Mouse (Mus musculus): Measurements from ENCODE around the gene Lzts3. TPM values are rescaled to one million over a fixed set of nuclear protein-coding genes. Genes with fewer than 3 reads are reported as not detected.

The Lzts3 gene
- polyA plus RNA-seq, 1 experiment from 2014 or later = 3.7 TPM

DNA sequence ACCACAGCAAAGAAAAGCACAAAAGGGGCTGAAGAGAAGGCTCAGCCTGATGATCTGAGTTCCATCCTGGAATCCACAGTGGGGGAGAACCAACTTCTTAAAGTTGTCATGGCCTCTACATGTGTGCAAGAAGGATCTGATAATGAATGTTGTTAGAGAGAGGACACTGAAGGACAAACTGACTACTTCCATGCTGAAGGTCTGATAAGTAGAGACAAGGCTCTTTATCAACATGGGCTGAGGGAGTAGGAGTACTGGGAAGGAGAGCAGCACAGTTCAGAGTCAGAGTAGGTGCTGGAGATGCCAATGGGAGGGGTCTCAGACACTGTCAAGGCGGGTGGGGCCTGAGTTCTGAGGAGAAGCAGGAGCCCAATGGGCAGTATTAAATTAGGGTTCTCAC is 47.0 kb downstream of the Lzts3 start:
- no peaks in the 10 kb centered on the region for H3K9me3 ChIP-seq (ENCODE audit: control insufficient read depth, low read length)
- H3K4me2 ChIP-seq (replicated peaks; ENCODE audit: low read depth, low read length) = no peak overlapping the region
- ATAC-seq (ENCODE audit: low FRiP score, low TSS enrichment) = no peak
- H3K27ac ChIP-seq (ENCODE audit: low read depth, low read length) = no peak overlapping the region
- H3K27me3 ChIP-seq (ENCODE audit: control insufficient read depth, insufficient read depth, low read length) = no peaks in the 10 kb centered on the region
- peaks cover 59% of the 10 kb centered on the region for H3K36me3 ChIP-seq (ENCODE audit: control insufficient read depth, insufficient read depth, low read length)
- no peaks in the 10 kb centered on the region for H3K4me1 ChIP-seq (ENCODE audit: control insufficient read depth, insufficient read depth, low read length)
- no peak overlapping the region for H3K4me3 ChIP-seq (ENCODE audit: low read length)
- WGBS = 86% methylated on average over 1 of the region's 1 CpGs
- H3K9ac ChIP-seq (ENCODE audit: low read depth, low read length) = no peak overlapping the region

DNA sequence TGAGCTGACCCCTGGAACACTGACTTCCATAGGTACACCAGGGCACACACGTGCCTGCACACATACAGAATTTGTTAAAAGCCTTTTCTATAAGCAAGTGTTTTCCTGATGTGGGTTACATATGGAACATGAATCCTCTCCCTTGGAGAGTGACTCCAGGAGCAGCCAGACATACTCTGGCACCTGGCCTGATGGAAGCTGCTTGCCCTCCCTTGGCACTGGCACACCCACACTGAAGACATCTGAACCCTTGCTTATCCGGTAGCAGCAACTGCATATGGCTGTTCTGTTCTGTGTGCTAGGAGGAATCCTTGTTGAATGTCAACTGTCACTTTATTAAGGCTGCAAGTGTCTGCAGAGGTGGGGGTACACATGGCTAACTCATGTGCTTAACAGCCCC is 51.6 kb downstream of the Lzts3 start:
- Histone ChIP-seq H3K27ac (ENCODE audit: low read depth, low read length) (no peak overlapping the region), H3K9ac (ENCODE audit: low read depth, low read length) (no peak overlapping the region), H3K4me1 (ENCODE audit: control insufficient read depth, insufficient read depth, low read length) (no peaks in the 10 kb centered on the region), H3K36me3 (ENCODE audit: control insufficient read depth, insufficient read depth, low read length) (peaks cover 30% of the 10 kb centered on the region), H3K4me3 (ENCODE audit: low read length) (no peak overlapping the region), H3K4me2 (replicated peaks; ENCODE audit: low read depth, low read length) (no peak overlapping the region), H3K27me3 (ENCODE audit: control insufficient read depth, insufficient read depth, low read length) (no peaks in the 10 kb centered on the region), H3K9me3 (ENCODE audit: control insufficient read depth, low read length) (no peaks in the 10 kb centered on the region)
- WGBS = 90% methylated on average over 2 of the region's 2 CpGs
- ATAC-seq (ENCODE audit: low FRiP score, low TSS enrichment) = no peak

DNA sequence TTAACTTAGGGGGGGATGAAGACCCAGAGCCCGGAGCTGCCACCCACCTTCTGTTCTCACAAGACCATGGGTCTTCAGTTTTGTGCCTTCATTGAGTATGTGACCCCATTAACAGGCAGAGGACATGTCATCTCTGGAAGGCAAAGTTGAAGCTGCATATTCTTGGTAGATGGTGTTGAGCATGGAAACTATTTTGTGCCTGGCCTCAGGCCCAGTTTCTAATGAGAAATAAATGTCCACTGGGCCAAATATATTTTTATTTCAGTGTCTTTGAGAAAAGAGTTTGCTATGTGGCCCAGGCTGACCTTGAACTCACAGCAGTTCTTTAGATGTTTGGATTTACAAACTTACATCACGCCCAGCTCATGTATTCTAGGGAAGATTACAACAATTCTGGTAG is 52.8 kb downstream of the Lzts3 start:
- H3K4me2 ChIP-seq (replicated peaks; ENCODE audit: low read depth, low read length) = no peak overlapping the region
- no peak for ATAC-seq (ENCODE audit: low FRiP score, low TSS enrichment)
- H3K9ac ChIP-seq (ENCODE audit: low read depth, low read length) = no peak overlapping the region
- H3K27me3 ChIP-seq (ENCODE audit: control insufficient read depth, insufficient read depth, low read length) = no peaks in the 10 kb centered on the region
- 91% methylated on average over 2 of the region's 2 CpGs for WGBS
- no peaks in the 10 kb centered on the region for H3K4me1 ChIP-seq (ENCODE audit: control insufficient read depth, insufficient read depth, low read length)
- no peaks in the 10 kb centered on the region for H3K9me3 ChIP-seq (ENCODE audit: control insufficient read depth, low read length)
- H3K4me3 ChIP-seq (ENCODE audit: low read length) = no peak overlapping the region
- no peak overlapping the region for H3K27ac ChIP-seq (ENCODE audit: low read depth, low read length)
- peaks cover 20% of the 10 kb centered on the region for H3K36me3 ChIP-seq (ENCODE audit: control insufficient read depth, insufficient read depth, low read length)

DNA sequence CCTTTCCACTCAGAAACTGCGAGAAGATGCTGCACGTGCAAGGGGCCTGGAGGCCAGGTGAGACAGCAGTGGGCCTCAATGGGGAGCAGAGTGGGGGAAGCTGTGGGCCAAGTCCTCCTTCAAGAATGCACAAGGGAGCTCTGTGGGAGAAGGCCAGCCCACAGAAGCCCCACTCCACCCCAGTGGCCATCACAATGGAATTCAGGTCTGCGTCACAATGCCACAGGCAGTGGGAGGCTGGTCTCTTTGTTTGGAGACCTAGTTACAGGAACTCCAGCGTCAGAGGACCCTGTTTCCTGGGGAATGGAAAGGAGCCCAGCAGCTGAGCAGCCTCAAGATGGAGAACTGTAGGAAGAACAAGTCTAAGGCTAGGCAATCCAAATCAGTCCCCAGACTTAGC is 53.4 kb downstream of the Lzts3 start:
- Histone ChIP-seq H3K4me1 (ENCODE audit: control insufficient read depth, insufficient read depth, low read length) (no peaks in the 10 kb centered on the region), H3K4me2 (replicated peaks; ENCODE audit: low read depth, low read length) (no peak overlapping the region), H3K9ac (ENCODE audit: low read depth, low read length) (no peak overlapping the region), H3K27me3 (ENCODE audit: control insufficient read depth, insufficient read depth, low read length) (no peaks in the 10 kb centered on the region), H3K36me3 (ENCODE audit: control insufficient read depth, insufficient read depth, low read length) (peaks cover 17% of the 10 kb centered on the region), H3K9me3 (ENCODE audit: control insufficient read depth, low read length) (no peaks in the 10 kb centered on the region), H3K4me3 (ENCODE audit: low read length) (no peak overlapping the region), H3K27ac (ENCODE audit: low read depth, low read length) (no peak overlapping the region)
- 70% methylated on average over 4 of the region's 4 CpGs for WGBS
- ATAC-seq (ENCODE audit: low FRiP score, low TSS enrichment) = no peak

DNA sequence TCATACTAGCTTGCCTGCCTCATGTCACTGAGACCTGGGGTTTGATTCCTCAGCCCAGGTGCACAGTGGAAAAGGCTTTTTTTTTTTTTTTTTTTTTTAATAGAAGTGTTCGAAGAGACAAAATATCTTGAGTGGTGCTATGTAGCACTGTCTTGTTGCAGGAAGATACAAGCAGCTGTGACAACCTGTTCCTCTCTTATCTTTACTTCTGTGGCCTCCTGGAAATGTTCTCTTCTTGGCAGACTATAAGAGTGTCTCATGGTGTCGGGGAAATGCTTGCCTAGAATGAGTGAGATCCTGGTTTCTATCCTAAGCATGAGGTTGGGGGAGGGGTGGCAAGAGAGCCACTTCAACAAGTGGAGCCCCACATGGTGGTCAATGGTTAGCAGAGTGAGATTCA is 54.2 kb downstream of the Lzts3 start:
- Histone ChIP-seq H3K9ac (ENCODE audit: low read depth, low read length) (no peak overlapping the region), H3K4me1 (ENCODE audit: control insufficient read depth, insufficient read depth, low read length) (no peaks in the 10 kb centered on the region), H3K4me3 (ENCODE audit: low read length) (no peak overlapping the region), H3K4me2 (replicated peaks; ENCODE audit: low read depth, low read length) (no peak overlapping the region), H3K27ac (ENCODE audit: low read depth, low read length) (no peak overlapping the region), H3K27me3 (ENCODE audit: control insufficient read depth, insufficient read depth, low read length) (no peaks in the 10 kb centered on the region), H3K36me3 (ENCODE audit: control insufficient read depth, insufficient read depth, low read length) (peaks cover 17% of the 10 kb centered on the region), H3K9me3 (ENCODE audit: control insufficient read depth, low read length) (no peaks in the 10 kb centered on the region)
- no peak for ATAC-seq (ENCODE audit: low FRiP score, low TSS enrichment)
- WGBS = 91% methylated on average over 2 of the region's 2 CpGs

DNA sequence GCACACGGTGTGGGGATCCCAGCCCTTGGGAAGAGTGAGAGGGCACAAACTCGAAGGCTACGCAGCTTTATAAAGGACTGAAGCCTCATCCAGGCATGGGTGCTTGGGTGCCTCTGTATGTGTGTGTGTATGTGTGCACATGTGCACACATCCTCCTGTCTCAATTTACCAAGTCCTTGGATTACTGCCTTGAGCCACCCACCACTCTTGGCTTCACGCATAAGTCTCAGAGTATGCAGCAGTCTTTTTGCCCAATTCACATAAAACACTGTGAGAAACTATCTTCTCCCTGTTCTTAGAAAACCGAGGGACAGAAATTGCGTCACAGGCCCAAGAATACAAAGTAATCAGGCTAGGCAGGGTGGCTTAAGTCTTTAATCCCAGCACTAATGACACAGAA is 56.6 kb downstream of the Lzts3 start:
- Histone ChIP-seq H3K27ac (ENCODE audit: low read depth, low read length) (no peak overlapping the region), H3K4me3 (ENCODE audit: low read length) (no peak overlapping the region), H3K27me3 (ENCODE audit: control insufficient read depth, insufficient read depth, low read length) (peaks cover 20% of the 10 kb centered on the region), H3K4me2 (replicated peaks; ENCODE audit: low read depth, low read length) (no peak overlapping the region), H3K9ac (ENCODE audit: low read depth, low read length) (no peak overlapping the region), H3K36me3 (ENCODE audit: control insufficient read depth, insufficient read depth, low read length) (peaks cover 10% of the 10 kb centered on the region; the same call in 1 of the 2 replicates), H3K9me3 (ENCODE audit: control insufficient read depth, low read length) (no peaks in the 10 kb centered on the region), H3K4me1 (ENCODE audit: control insufficient read depth, insufficient read depth, low read length) (0 out of 2 replicates have a peak, but pooled peaks cover under 1% of the 10 kb centered on the region)
- no peak for ATAC-seq (ENCODE audit: low FRiP score, low TSS enrichment)
- 87% methylated on average over 6 of the region's 6 CpGs for WGBS

DNA sequence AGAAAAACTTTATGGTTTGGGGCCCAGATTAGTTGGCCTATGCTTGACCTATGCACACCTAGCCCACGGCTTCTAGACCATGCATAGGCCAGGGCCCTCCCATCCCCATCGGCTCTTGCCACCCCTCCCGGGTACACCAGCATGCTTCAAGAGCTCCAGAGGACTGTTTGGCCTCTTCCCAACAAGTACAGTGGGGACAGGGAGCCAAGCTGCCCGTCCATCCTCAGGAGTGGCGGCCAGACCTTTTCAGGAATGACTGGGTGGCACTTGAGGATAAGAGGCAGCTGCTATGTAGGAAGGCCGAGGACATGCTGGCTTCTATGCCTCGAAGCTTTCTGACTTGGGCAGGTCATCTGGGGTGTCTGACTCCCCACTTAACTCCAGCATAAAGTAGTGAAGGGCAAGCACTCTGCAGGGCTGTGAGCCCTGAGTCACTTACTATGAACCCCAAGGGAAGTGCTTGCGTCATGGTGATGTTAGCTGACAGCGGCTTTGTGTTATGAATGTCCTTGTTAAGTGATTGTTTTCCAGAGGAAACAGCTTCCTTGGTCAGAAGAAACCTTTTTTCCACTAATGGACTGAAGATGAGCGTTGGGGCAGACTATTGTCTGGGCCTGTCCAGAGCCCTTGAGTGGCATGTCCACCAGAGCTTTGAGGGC is 58.6 kb downstream of the Lzts3 start:
- H3K4me1 ChIP-seq (ENCODE audit: control insufficient read depth, insufficient read depth, low read length) = peaks cover 9% of the 10 kb centered on the region; the same call in 1 of the 2 replicates
- no peak for ATAC-seq (ENCODE audit: low FRiP score, low TSS enrichment)
- H3K4me2 ChIP-seq (replicated peaks; ENCODE audit: low read depth, low read length) = no peak overlapping the region
- no peak overlapping the region for H3K27ac ChIP-seq (ENCODE audit: low read depth, low read length)
- no peaks in the 10 kb centered on the region for H3K36me3 ChIP-seq (ENCODE audit: control insufficient read depth, insufficient read depth, low read length)
- H3K9me3 ChIP-seq (ENCODE audit: control insufficient read depth, low read length) = no peaks in the 10 kb centered on the region
- peaks cover 40% of the 10 kb centered on the region for H3K27me3 ChIP-seq (ENCODE audit: control insufficient read depth, insufficient read depth, low read length)
- no peak overlapping the region for H3K4me3 ChIP-seq (ENCODE audit: low read length)
- WGBS = 77% methylated on average over 10 of the region's 10 CpGs
- no peak overlapping the region for H3K9ac ChIP-seq (ENCODE audit: low read depth, low read length)

Other genes starting within 250 kb of the Lzts3 start
- 51.6 and 63.8 TPM in 2 replicates for gene Cpxm1, start 245.2 kb downstream of the Lzts3 start, polyA plus RNA-seq (2014; fragmentation: Nextera tagmentation; extraction: Ambion mirVana)
- gene Gm28372, start 237.6 kb downstream of the Lzts3 start, polyA plus RNA-seq (2014; fragmentation: Nextera tagmentation; extraction: Ambion mirVana) = not detected in 2 replicates
- gene 1700020A23Rik, start 237.5 kb downstream of the Lzts3 start, polyA plus RNA-seq (2014; fragmentation: Nextera tagmentation; extraction: Ambion mirVana) = 0.40 TPM in 1 of 2 replicates, not detected in the other
- not detected in 2 replicates for gene Tmem239, start 236.3 kb downstream of the Lzts3 start, polyA plus RNA-seq (2014; fragmentation: Nextera tagmentation; extraction: Ambion mirVana)
- gene Vps16, start 218.5 kb downstream of the Lzts3 start, polyA plus RNA-seq (2014; fragmentation: Nextera tagmentation; extraction: Ambion mirVana) = 72.3 and 79.2 TPM in 2 replicates
- gene Pced1a, start 218.1 kb downstream of the Lzts3 start, polyA plus RNA-seq (2014; fragmentation: Nextera tagmentation; extraction: Ambion mirVana) = 13.0 and 15.0 TPM in 2 replicates
- gene Ptpra, start 192.5 kb downstream of the Lzts3 start, polyA plus RNA-seq (2014; fragmentation: Nextera tagmentation; extraction: Ambion mirVana) = 64.3 and 107 TPM in 2 replicates
- 99.1 and 111 TPM in 2 replicates for gene Mrps26, start 79.1 kb downstream of the Lzts3 start, polyA plus RNA-seq (2014; fragmentation: Nextera tagmentation; extraction: Ambion mirVana)
- gene Oxt, start 66.6 kb downstream of the Lzts3 start, polyA plus RNA-seq (2014; fragmentation: Nextera tagmentation; extraction: Ambion mirVana) = not detected in 2 replicates
- not detected in 2 replicates for gene Avp, start 60.2 kb downstream of the Lzts3 start, polyA plus RNA-seq (2014; fragmentation: Nextera tagmentation; extraction: Ambion mirVana)
- gene Fastkd5, start 12.8 kb downstream of the Lzts3 start, polyA plus RNA-seq (2014; fragmentation: Nextera tagmentation; extraction: Ambion mirVana) = 9.8 and 22.5 TPM in 2 replicates
- gene Ubox5, start 12.8 kb downstream of the Lzts3 start, polyA plus RNA-seq (2014; fragmentation: Nextera tagmentation; extraction: Ambion mirVana) = 13.0 and 16.2 TPM in 2 replicates
- 53.5 and 55.2 TPM in 2 replicates for gene Ddrgk1, start 21.9 kb upstream of the Lzts3 start, polyA plus RNA-seq (2014; fragmentation: Nextera tagmentation; extraction: Ambion mirVana)
- gene Itpa, start 24.8 kb upstream of the Lzts3 start, polyA plus RNA-seq (2014; fragmentation: Nextera tagmentation; extraction: Ambion mirVana) = 120 and 121 TPM in 2 replicates
- gene Slc4a11, start 54.7 kb upstream of the Lzts3 start, polyA plus RNA-seq (2014; fragmentation: Nextera tagmentation; extraction: Ambion mirVana) = 1.1 and 1.6 TPM in 2 replicates

Measured in kidney, embryonic 14.5 days (tissue).